Mouse (Mus musculus) ES-E14 (cell line): ENCODE measurements around the gene Hoxa1. TPM values are rescaled to one million over a fixed set of nuclear protein-coding genes. Genes with fewer than 3 reads are reported as not detected.

Source experiments
- DNase-seq: peaks from one replicate; pipeline ENCODE4 v3.0.0-alpha.2; 2013; ENCODE audit warnings: low read depth, low spot score
- H3K27ac ChIP-seq: 2 replicates; pipeline ENCODE4 v1.5.1; 2012; ENCODE audit warnings: low read depth, mild to moderate bottlenecking, low read length, moderate library complexity, mixed read lengths; ENCODE audit not compliant: poor library complexity, insufficient read depth, severe bottlenecking
- H3K36me3 ChIP-seq: 2 replicates; pipeline ENCODE4 v1.6.1; 2012; ENCODE audit warnings: mild to moderate bottlenecking, low read length, moderate library complexity, mixed read lengths; ENCODE audit not compliant: control insufficient read depth, poor library complexity, insufficient read depth, severe bottlenecking
- H3K4me1 ChIP-seq, 2 experiments: fragments of 150-350 bp in 1 of 2; sonication (generic) in 1 of 2; 2 replicates each; pipeline ENCODE4 v1.6.1; 2012; ENCODE audit warnings: low read length in 2 of 2, mild to moderate bottlenecking in 1 of 2, mixed read lengths in 1 of 2; ENCODE audit not compliant: control insufficient read depth in 2 of 2, insufficient read depth in 2 of 2, poor library complexity in 1 of 2
- H3K4me3 ChIP-seq, 2 experiments: fragments of 150-350 bp in 1 of 2; sonication (generic) in 1 of 2; 2 replicates each; pipeline ENCODE4 v1.5.1; 2012; ENCODE audit warnings: low read length in 2 of 2, low read depth in 1 of 2, mild to moderate bottlenecking in 1 of 2, mixed read lengths in 1 of 2; ENCODE audit not compliant: insufficient read depth in 1 of 2, poor library complexity in 1 of 2, severe bottlenecking in 1 of 2
- H3K9ac ChIP-seq: 2 replicates; pipeline ENCODE4 v1.6.1; 2012; ENCODE audit warnings: low read depth, mild to moderate bottlenecking, low read length, mixed read lengths; ENCODE audit not compliant: poor library complexity, insufficient read depth, severe bottlenecking
- H3K9me3 ChIP-seq: fragments of 150-350 bp; sonication (generic); 2 replicates; pipeline ENCODE4 v1.6.1; 2012; ENCODE audit warnings: low read depth, mild to moderate bottlenecking, low read length; ENCODE audit not compliant: control insufficient read depth, insufficient read depth
- CHD2 ChIP-seq: IDR thresholded peaks from 2 replicates; pipeline ENCODE4 v1.6.1; 2014; ENCODE audit warnings: mild to moderate bottlenecking, low read depth, low read length, inconsistent platforms
- HCFC1 ChIP-seq: IDR thresholded peaks from 2 replicates; pipeline ENCODE4 v1.6.1; 2012; ENCODE audit warnings: low read length, inconsistent platforms, borderline replicate concordance; ENCODE audit not compliant: insufficient read depth
- MAFK ChIP-seq: IDR thresholded peaks from 2 replicates; pipeline ENCODE4 v1.6.1; 2014; ENCODE audit warnings: mild to moderate bottlenecking, low read depth, low read length, inconsistent platforms; ENCODE audit not compliant: insufficient read depth
- ZC3H11A ChIP-seq: IDR thresholded peaks from 2 replicates; pipeline ENCODE4 v1.6.1; 2012; ENCODE audit warnings: low read depth, mild to moderate bottlenecking, inconsistent platforms, low read length, borderline replicate concordance
- ZNF384 ChIP-seq: IDR thresholded peaks from 2 replicates; pipeline ENCODE4 v1.6.1; 2012; ENCODE audit warnings: low read depth, low read length, inconsistent platforms
- in situ Hi-C, 2 experiments: fragments of 600-800 bp; cut with MboI; formaldehyde crosslinking; loops; one replicate each; pipeline ENCODE4 v1.15.1; 2025; ENCODE audit warnings: low sequenced_read_pairs in 2 of 2, inconsistent platforms in 1 of 2; ENCODE audit not compliant: unreplicated experiment in 2 of 2
- total RNA-seq: library from RNA; depleted of rRNA; stranded (reverse); fragments of 300-350 nt; gene quantifications from 2 replicates; pipeline ENCODE4 v1.2.3, GENCODE M21; 2012

Hoxa1 gene
- total RNA-seq, 1 experiment: 3.5 TPM

- H3K4me3 ChIP-seq: no peak overlapping the region
These were observed 24.7 kb upstream of the Hoxa1 start for GRCm38 (mm10) chr6:52182793-52183192.

GRCm38 (mm10) chr6:52182030-52182429, 23.9 kb upstream of the Hoxa1 start:
- no peak overlapping the region for H3K9ac ChIP-seq
- H3K9me3 ChIP-seq: no peaks in the 10 kb centered on the region
- in situ Hi-C loops: no loop called here
- no peaks in the 10 kb centered on the region; a peak in 2 of 4 replicates for H3K4me1 ChIP-seq
- no peak overlapping the region for H3K27ac ChIP-seq
- no peak overlapping the region for H3K4me3 ChIP-seq
- TF ChIP-seq ZC3H11A: no peak
- TF ChIP-seq HCFC1: no peak
- no peak for TF ChIP-seq CHD2
- TF ChIP-seq MAFK: no peak
- no peak for DNase-seq
- H3K36me3 ChIP-seq: no peaks in the 10 kb centered on the region

More at GRCm38 (mm10) chr6:52182793-52183192, 24.7 kb upstream of the Hoxa1 start:
- in situ Hi-C loops: no loop called here
- Histone ChIP-seq H3K9me3 (no peaks in the 10 kb centered on the region), H3K4me1 (no peaks in the 10 kb centered on the region; a peak in 1 of 4 replicates), H3K27ac (no peak overlapping the region), H3K9ac (no peak overlapping the region), H3K36me3 (no peaks in the 10 kb centered on the region)
- no peak for DNase-seq
- TF ChIP-seq ZC3H11A: no peak
- no peak for TF ChIP-seq CHD2
- no peak for TF ChIP-seq HCFC1
- no peak for TF ChIP-seq ZNF384
- TF ChIP-seq MAFK: no peak

DNA sequence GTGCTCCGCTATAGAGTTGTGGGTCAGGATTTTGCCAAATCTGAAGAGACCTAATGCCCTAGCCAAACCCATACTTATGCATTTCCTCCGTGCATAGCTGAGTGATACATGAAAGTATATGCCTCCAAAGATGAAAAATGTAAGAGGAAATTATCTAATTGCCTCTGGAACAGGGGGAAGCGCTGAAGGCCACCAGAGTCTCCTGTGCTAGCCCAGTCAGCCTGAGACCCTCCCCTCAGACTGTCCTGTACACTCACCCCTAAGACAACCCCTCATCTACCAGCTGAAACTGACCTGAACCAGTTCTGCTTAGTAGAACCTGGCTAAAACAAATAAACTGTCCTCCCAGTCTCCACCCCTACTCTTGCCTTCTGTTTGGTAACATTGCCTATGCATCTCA, 22.6 kb upstream of the Hoxa1 start:
- no peaks in the 10 kb centered on the region for H3K9me3 ChIP-seq

GRCm38 (mm10) chr6:52180213-52180710, 22.1 kb upstream of the Hoxa1 start:
- Histone ChIP-seq H3K9me3 (no peaks in the 10 kb centered on the region), H3K9ac (no peak overlapping the region), H3K4me3 (no peak overlapping the region), H3K27ac (no peak overlapping the region), H3K36me3 (no peaks in the 10 kb centered on the region), H3K4me1 (peaks cover 0 to 2% of the 10 kb centered on the region in 2 experiments; a peak in 2 of 4 replicates)
- DNase-seq: no peak
- in situ Hi-C loops: no loop called here
- TF ChIP-seq ZNF384 (no peak), MAFK (no peak), CHD2 (no peak), HCFC1 (no peak), ZC3H11A (no peak)

More for the DNA sequence above, 22.6 kb upstream of the Hoxa1 start:
- TF ChIP-seq MAFK (no peak), HCFC1 (no peak), ZC3H11A (no peak), CHD2 (no peak), ZNF384 (no peak)
- Histone ChIP-seq H3K27ac (no peak overlapping the region), H3K36me3 (no peaks in the 10 kb centered on the region), H3K9ac (no peak overlapping the region), H3K4me3 (no peak overlapping the region), H3K4me1 (peaks cover 0 to 2% of the 10 kb centered on the region in 2 experiments; a peak in 2 of 4 replicates)
- in situ Hi-C loops: no loop called here
- no peak for DNase-seq

DNA sequence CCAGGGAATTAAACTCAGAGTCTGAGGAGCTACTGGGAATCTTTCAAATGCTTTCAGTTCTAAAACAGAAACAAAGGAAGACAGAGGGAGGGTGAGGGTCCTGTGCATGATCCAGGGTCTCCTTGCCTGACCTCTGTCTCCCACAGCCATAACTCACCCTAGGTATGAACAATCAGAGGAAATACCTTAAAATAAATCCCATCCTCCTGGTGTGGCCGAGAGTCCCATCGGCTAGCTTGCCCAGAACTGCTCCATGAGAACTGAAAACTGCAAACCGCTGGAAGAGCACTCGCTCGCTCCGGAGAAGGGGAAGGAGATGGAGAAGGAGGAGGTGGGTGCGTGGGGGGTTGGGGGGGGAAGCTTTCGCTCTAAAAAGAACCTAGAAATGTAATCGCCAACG, 21.6 kb upstream of the Hoxa1 start:
- Histone ChIP-seq H3K9ac (no peak overlapping the region), H3K27ac (no peak overlapping the region), H3K4me3 (no peak overlapping the region), H3K4me1 (peaks cover 0 to 2% of the 10 kb centered on the region in 2 experiments; a peak in 2 of 4 replicates), H3K9me3 (no peaks in the 10 kb centered on the region), H3K36me3 (no peaks in the 10 kb centered on the region)
- DNase-seq: no peak
- in situ Hi-C loops: loop anchor here in 1 of 2 experiments (10.0 kb wide), 1 partner anchor 135 kb away; the partner anchor contains the start of gene Evx1
- no peak for TF ChIP-seq ZC3H11A
- no peak for TF ChIP-seq ZNF384
- no peak for TF ChIP-seq HCFC1
- no peak for TF ChIP-seq CHD2
- TF ChIP-seq MAFK: no peak
